Mouse (Mus musculus) layer of hippocampus, postnatal 14 days (tissue): ENCODE results near the gene Tepp. TPM values are rescaled to one million over a fixed set of nuclear protein-coding genes. Genes with fewer than 3 reads are reported as not detected.

ENCODE experiments used
- DNase-seq, 2 experiments: peaks; one replicate each; pipeline ENCODE4 v3.0.0; 2021 to 2022; ENCODE audit warnings: low spot score in 2 of 2, mixed read lengths in 1 of 2
- total RNA-seq, 2 experiments: library from RNA; stranded (reverse); gene quantifications; 2 replicates each; pipeline ENCODE4 v1.2.3; 2021

Gene Tepp
- total RNA-seq, 2 experiments from 2014 or later: 0.74 TPM; not detected in 1

DNA sequence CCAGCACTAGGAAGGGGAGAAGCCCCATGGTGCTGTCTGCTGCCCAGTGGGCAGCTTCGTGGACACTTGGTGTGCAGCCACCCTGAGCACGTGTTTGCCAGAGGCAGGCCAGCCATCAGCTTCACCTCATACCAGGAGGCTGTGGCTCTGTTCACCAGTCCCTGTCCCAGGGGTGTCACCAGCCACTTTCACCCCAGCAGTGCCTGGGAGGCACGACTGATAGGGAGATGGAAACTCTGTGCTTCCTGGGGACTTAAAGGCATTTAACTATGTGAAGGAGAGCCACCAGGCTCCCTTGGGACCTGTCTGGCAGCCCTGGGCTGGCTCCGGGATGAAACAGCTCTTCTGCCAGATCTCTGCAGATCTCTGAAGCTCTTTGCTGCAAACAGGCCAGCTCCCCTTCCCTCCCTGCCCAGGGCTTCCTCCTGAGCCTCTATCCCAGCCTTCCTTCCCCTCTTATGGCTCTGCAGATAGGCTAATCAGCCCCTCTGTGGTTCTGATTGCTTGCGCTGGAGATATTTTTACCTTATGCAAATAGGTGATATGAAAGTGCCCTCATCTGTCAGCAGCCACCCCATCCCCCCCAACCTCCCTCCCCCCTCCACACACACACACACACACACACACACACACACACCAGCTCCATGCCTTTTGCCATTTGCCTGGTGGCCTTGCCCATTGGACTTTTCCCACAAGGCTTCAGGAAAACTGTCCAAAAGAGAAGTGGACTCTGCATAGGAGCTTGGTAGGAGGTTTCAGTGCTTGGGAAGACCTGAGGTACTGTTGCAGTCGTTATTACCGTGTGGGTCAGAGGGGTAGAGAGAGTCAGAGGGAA lies 50.0 kb downstream of the Tepp start:
- no peak for DNase-seq

DNA sequence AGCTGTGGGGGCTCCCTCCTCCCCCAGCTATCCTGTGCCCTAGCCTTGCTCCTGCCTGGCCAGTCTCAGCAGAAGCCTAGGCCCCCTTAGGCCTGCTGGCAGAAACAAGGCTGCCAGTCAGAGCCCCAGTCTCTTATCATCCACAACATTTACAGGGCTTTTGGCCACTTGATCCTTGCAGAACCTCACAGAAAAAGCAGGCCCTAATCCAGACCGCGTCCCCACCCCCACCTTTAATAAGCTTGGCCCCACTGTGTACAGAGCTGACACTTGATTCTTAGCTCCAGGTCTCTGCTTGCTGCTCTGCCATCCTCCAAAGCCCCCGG lies 50.6 kb downstream of the Tepp start:
- DNase-seq: no peak

DNA sequence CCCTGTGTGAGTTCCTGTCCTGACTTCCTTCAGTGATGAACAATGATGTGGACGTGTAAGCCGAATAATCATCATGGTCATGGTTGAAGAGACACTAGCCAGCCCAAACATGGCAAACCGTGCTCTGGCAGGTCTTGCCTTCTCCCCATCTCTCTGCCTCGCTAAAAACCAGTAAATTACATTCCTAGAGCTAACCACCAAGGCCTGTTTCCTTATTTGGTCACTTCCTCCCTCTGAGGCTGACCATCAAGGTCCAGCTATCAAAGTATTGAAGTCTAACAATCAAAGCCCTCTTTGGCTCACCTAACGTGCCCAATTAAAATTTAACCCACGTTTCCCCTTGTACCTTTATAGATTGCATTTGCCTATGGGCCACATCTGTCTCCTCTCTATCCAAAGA lies 51.9 kb downstream of the Tepp start:
- no peak for DNase-seq

DNA sequence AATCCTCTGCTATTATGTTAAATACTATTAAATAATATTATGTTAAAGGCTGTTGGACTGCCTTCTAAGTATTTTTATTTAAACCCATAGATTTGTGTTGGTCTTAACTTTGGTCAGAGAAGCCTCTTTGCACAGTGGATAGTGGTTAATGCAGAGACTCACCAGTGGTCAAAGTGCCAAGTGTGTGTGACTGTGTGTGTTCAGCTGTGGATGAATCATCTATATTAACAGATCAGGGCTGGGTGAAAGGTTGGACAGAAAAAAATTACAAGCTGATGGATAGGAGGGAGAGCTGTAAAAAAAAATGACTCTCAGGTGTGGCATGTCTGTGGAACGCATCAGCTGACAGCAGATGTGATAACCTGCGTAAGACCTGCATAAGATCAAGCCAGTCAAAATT lies 53.5 kb downstream of the Tepp start:
- DNase-seq: no peak

DNA sequence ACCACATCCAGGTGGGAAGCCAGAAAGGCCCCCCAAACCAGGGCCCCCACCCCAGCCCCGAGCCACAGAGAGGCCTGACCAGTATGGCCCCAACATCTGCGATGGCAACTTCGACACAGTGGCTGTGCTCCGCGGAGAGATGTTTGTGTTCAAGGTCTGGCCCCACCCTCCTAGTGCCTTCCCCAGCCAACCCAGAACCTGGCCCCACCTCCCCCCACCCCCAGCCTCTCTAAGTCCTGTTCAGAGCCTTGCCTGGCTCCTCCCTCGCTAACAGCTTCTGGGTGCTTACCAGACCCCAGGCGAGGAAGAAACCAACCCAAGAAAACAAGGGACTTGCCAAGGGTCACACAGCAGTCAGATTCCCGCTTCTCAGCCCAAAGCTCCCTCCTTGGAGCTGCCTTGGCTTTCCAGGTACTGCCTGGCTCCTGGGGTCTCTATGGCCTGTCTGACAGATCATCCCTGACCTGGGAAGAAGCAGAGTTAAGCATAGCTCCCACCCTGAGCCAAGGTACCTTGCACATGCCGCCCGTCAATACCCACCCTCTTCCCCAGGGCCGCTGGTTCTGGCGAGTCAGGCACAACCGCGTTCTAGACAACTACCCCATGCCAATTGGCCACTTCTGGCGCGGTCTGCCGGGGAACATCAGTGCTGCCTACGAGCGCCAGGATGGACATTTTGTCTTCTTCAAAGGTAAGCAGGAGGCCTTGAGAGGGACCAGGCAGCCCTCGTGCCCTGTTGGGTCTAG lies 59.4 kb downstream of the Tepp start:
- no peak for DNase-seq

DNA sequence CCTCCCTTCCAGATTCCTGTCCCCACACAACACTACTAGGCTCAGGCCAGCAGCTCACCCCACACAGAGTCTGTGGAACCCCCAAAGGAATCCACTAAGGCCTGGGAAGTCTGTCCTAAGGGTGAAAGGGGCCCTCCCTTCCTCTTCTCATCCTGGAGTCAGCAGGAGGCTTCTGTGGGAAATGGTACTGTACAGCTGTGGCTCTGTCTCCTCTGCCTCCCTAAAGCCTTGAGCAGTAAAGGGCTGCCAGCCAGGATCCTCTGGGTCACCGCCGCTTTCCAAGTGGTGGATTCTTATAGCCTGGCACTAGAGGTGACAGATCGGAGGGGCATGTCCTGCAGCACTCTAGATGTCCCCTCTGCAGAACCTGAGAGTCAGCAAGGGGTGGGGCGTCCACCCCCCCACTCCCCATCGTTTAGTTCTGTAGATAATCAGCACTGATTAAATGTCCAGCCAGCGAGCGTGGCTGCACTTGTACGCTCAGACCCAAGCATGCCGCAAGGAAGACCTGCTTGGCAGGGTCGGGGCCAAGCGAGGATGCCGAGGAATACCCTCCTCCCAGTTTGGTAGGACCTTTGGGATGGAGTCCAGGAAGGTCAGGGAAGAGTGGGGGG lies 63.1 kb downstream of the Tepp start:
- no peak for DNase-seq

DNA sequence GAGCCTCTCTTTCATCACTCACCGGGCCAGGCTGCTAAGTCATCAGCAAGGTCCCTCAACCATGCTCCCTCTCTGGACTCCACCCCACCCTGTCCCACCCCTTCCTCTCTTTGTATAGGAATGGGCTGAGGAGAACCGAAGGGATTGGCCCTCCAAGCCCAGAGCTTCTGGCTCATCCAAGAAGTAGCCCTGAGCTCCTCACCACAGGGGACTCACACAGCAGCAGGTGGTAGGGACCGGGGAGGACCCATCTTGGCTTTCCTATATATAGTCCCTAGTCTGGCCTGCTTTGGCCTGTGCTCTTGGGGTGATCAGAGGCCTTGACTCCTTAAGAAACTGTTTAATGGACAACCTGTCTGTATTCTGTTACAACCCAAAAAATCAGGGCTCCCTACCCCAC lies 64.1 kb downstream of the Tepp start:
- no peak for DNase-seq

DNA sequence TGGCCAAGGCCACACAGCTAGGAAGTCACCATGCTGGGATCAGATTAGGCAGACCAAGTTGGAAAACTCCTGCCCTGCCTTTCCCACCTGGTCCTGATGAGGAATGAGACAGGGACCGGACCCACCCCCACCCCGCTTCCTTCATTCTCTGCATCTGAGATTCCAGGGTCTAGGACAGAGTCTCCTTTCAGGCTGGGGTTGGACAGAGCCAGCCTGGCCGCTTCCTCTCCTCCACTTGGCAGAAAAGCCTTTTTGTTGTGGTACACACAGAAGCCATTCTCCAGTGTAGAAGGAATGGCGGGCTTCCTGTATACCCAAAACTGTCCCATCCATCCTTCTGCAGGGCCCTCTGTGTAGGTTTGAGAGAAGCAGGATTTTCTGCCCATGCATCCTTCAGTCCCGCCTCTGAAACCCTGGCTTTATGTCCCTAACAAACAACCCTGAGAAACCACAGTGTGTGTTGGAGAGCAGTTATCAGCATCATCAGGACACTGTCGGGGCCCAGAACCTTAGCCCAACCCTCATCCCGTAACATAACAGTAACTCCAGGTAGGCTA lies 65.1 kb downstream of the Tepp start:
- peak in 1 of 2 experiments; percentile 34 for DNase-seq

Other genes with a start within 250 kb of the Tepp start
- gene Katnb1, start 229.4 kb upstream of the Tepp start, total RNA-seq: 10 to 100 TPM; 38.7 to 46.0 TPM
- gene Kifc3, start 107.8 kb upstream of the Tepp start, total RNA-seq: 10 to 100 TPM; 59.0 to 60.2 TPM
- 1 to 10 TPM in 1 of 2 experiments, under 1 TPM in 1; 0.93 to 1.3 TPM for gene Cngb1, start 4.0 kb upstream of the Tepp start, total RNA-seq
- gene Zfp319, start 21.4 kb downstream of the Tepp start, total RNA-seq: 10 to 100 TPM; 15.3 to 16.6 TPM
- 10 to 100 TPM; 16.0 to 18.6 TPM for gene Usb1, start 21.7 kb downstream of the Tepp start, total RNA-seq
- 10 to 100 TPM; 29.8 to 33.8 TPM for gene Mmp15, start 41.7 kb downstream of the Tepp start, total RNA-seq
- gene Cfap20, start 124.3 kb downstream of the Tepp start, total RNA-seq: 10 to 100 TPM; 58.5 to 62.5 TPM
- gene Csnk2a2, start 179.5 kb downstream of the Tepp start, total RNA-seq: 10 to 100 TPM; 77.4 to 79.8 TPM
- gene Ccdc113, start 223.5 kb downstream of the Tepp start, total RNA-seq: 1 to 10 TPM; 1.1 to 2.1 TPM